Mouse (Mus musculus) embryo, embryonic 9.5 days (tissue): ENCODE results near the gene Crybb1.

Experiments used
- DNase-seq: peaks from one replicate; pipeline ENCODE4 v3.0.0-alpha.2; 2017; ENCODE audit errors: extremely low spot score

The Crybb1 gene

GRCm38 (mm10) chr5:112286608-112286983 is 31.0 kb downstream of the Crybb1 start:
- no peak for DNase-seq

- no peak for DNase-seq
These were observed 31.5 kb downstream of the Crybb1 start for GRCm38 (mm10) chr5:112286984-112287641.

GRCm38 (mm10) chr5:112287652-112288051 is 32.0 kb downstream of the Crybb1 start:
- DNase-seq, result no peak

- DNase-seq, result no peak
These were observed 32.9 kb downstream of the Crybb1 start for GRCm38 (mm10) chr5:112288193-112289141.

- DNase-seq, result no peak
These were observed 33.6 kb downstream of the Crybb1 start for GRCm38 (mm10) chr5:112289236-112289635.

GRCm38 (mm10) chr5:112289819-112290535 is 34.4 kb downstream of the Crybb1 start:
- DNase-seq, result no peak

- no peak for DNase-seq
These were observed 34.9 kb downstream of the Crybb1 start for GRCm38 (mm10) chr5:112290536-112290880.

- DNase-seq, result no peak
These were observed 36.3 kb downstream of the Crybb1 start for GRCm38 (mm10) chr5:112291866-112292265.

- no peak for DNase-seq
These were observed 36.8 kb downstream of the Crybb1 start for GRCm38 (mm10) chr5:112292343-112292980.

- DNase-seq, result no peak
These were observed 38.2 kb downstream of the Crybb1 start for GRCm38 (mm10) chr5:112293800-112294199.

DNA sequence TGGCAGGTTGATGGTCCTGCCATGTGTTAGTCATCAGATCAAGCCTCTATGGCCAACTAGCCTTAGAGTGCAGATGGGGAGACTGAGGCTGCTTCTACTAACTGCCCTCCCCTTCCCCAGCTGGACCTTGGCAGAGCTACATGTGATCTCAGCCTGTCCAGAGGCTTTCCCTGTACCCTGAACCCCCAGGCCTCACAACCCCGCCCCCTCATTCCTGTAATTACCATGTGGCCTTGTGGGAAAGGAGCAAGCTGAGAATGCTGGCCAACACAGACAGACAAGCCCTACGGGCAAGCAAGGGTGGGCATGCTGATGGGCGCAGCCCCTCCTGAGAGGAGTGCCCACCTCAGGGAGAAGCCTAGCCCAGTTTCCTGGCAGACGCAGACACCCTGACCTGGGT is 39.1 kb downstream of the Crybb1 start:
- DNase-seq, result no peak

- DNase-seq, result no peak
These were observed 39.5 kb downstream of the Crybb1 start for GRCm38 (mm10) chr5:112295162-112295561.

DNA sequence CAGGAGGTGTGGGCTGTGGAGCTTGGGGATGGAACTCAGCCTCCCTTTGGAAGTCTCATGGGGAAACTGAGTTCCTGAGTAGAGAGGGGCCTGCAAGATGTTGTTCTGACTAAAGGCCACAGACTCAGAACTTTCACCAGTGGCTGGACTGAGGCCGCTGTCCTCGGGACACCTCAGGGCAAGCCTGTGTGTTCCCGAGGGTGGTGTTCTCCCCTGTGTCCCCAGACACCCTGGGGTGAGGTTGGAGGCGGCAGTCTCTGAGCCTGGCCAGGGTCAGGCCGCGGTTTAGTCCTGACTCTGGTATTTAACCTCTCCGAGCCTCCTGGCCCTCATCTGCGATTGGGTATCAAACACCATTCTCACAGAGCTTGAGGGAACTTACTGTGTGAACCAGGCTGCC is 39.9 kb downstream of the Crybb1 start:
- no peak for DNase-seq

DNA sequence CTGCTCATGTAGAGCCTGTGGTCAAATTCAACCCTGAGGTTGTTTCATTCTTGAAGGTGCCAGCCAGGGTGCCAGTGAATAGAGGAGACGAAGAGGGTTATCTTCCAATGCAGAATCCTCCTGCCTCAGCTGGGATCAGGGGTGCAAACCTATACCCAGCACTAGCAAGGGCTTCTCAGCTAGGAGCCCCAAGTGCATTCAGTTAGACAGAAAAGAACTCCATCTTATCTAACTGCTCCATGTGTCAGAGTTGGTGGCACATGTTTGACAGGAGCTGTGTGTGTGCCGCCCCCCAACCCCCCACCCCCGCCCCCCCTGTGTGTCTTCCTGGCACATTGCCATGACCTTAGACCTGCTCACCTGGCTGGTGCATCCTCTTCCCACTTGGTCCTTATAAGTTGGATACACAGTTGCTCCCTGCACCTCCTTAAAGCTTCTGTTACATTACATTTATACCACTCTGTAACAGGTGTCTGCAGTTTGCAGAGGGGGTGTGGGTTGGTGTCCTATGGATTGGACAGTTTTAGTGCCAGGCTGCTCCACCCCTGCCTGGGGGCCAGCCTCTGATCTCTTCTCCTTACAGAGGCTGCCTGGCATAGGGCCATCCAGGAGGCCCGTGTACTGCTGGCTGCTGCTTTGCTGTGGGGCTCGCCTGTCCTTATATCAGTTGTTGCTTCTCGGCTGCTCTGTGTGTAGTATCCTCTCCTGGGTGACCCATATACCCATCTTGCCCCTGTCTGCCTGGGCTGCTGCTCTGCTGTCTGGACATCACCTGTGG is 41.0 kb downstream of the Crybb1 start:
- no peak for DNase-seq

DNA sequence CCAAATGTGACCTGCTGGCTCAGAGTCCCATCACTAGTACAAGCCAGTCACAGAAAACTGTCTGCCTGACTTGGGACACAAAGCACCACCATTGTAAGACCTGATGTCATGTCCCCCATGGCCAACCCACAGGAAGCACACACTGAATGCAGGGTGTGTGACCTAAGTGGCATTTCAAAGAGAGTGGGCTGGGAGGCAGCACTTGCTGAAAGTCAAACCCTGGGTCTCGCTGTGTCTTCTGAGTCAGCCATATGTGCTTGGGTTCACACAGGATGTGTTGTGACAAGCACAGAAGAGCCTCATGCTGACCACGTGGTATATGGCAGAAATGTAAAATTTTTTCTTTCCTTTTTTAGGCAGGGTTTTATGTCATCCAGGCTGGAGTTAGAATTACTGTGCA is 41.6 kb downstream of the Crybb1 start:
- no peak for DNase-seq

GRCm38 (mm10) chr5:112298226-112298988 is 42.8 kb downstream of the Crybb1 start:
- no peak for DNase-seq

- no peak for DNase-seq
These were observed 43.8 kb downstream of the Crybb1 start for GRCm38 (mm10) chr5:112299399-112299798.

DNA sequence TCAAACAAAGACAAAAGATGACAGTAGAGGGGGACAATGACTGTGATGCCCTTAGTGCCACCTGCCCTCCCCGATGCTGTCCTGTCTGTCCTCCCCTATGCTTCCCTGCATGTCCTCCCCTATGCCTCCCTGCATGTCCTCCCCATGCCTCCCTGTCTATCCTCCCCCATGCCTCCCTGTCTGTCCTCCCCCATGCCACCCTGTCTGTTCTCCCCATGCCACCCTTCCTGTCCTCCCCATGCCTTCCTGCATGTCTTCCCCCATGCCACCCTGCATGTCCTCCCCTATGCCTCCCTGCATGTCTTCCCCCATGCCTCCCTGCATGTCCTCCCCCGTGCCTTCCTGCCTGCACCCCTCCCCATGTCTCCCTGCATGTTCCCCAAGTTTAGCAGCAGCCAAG is 44.5 kb downstream of the Crybb1 start:
- no peak for DNase-seq

DNA sequence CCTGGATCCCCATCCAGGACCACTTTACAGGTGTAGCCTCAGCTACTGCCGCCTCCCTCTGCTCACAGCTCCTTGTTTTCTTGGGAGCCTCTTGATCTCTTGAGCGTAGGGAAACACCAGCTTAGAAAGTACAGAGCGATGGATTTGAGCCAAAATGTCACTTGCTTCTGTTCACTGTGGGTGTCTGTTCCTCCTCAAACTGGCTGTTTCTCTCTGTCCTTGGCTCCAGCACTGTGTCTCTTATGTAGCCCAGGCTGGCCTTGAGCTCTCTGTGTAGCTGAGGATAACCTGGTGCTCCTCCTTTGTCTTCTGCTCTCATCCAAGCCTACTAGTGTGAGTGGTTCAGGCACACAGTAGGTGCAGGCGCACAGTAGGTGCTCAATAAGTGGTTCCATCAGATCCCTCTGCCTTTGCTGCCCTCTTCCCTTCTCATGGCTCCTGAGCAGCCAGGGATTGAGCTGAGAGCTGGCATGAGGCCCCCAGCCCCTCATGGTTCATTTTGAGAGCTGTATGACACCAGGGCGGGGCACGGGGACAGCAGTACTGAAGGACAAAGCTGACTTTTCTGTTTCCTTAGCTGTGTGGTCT is 45.2 kb downstream of the Crybb1 start:
- DNase-seq, result no peak

- DNase-seq, result no peak
These were observed 46.1 kb downstream of the Crybb1 start for GRCm38 (mm10) chr5:112301694-112302093.
